Mouse (Mus musculus) retina, postnatal 1 day (tissue): Measurements from ENCODE around the gene Cyfip2.
A peak's percentile ranks its signal among the peaks of the same experiment; 100 is the strongest.
"Not testable (repeated sequence)": the region's sequence is repeated elsewhere in the genome, so short reads cannot be mapped to it uniquely, and the experiment has no call there.

Experiments
- DNase-seq: peaks from one replicate; pipeline ENCODE4 v3.0.0-alpha.2; 2012

The Cyfip2 gene

GRCm38 (mm10) chr11:46230184-46230583 is 82.5 kb downstream of the Cyfip2 start:
- DNase-seq: no peak

- DNase-seq: no peak
Observed at GRCm38 (mm10) chr11:46225345-46225744, 87.3 kb downstream of the Cyfip2 start.

GRCm38 (mm10) chr11:46223575-46223974 is 89.1 kb downstream of the Cyfip2 start:
- DNase-seq: no peak

GRCm38 (mm10) chr11:46220211-46220610 is 92.4 kb downstream of the Cyfip2 start:
- DNase-seq: peak; percentile 17

GRCm38 (mm10) chr11:46219380-46219779 is 93.3 kb downstream of the Cyfip2 start:
- no peak for DNase-seq

GRCm38 (mm10) chr11:46218584-46218983 is 94.1 kb downstream of the Cyfip2 start:
- peak; percentile 68 for DNase-seq

- no peak for DNase-seq
Observed at GRCm38 (mm10) chr11:46217686-46218085, 95.0 kb downstream of the Cyfip2 start.

GRCm38 (mm10) chr11:46216669-46217068 is 96.0 kb downstream of the Cyfip2 start:
- DNase-seq: peak; percentile 60

GRCm38 (mm10) chr11:46215354-46215753 is 97.3 kb downstream of the Cyfip2 start:
- DNase-seq: peak; percentile 93

- DNase-seq: no peak
Observed at GRCm38 (mm10) chr11:46214368-46215230, 98.1 kb downstream of the Cyfip2 start.

GRCm38 (mm10) chr11:46213844-46214243 is 98.8 kb downstream of the Cyfip2 start:
- no peak for DNase-seq

- no peak for DNase-seq
Observed at GRCm38 (mm10) chr11:46211858-46212257, 100.8 kb downstream of the Cyfip2 start.

- DNase-seq: peak; percentile 30
Observed at GRCm38 (mm10) chr11:46209884-46210283, 102.8 kb downstream of the Cyfip2 start.

- no peak for DNase-seq
Observed at GRCm38 (mm10) chr11:46205639-46206409, 106.8 kb downstream of the Cyfip2 start.

- DNase-seq: no peak
Observed at GRCm38 (mm10) chr11:46204841-46205240, 107.8 kb downstream of the Cyfip2 start.

GRCm38 (mm10) chr11:46202547-46202887 is 110.1 kb downstream of the Cyfip2 start:
- DNase-seq: no peak

- DNase-seq: no peak
Observed at GRCm38 (mm10) chr11:46201636-46202546, 110.8 kb downstream of the Cyfip2 start.

- DNase-seq: no peak
Observed at GRCm38 (mm10) chr11:46200664-46201063, 112.0 kb downstream of the Cyfip2 start.

- DNase-seq: no peak
Observed at GRCm38 (mm10) chr11:46194175-46194574, 118.5 kb downstream of the Cyfip2 start.

- no peak for DNase-seq
Observed at GRCm38 (mm10) chr11:46188283-46188682, 124.4 kb downstream of the Cyfip2 start.

GRCm38 (mm10) chr11:46185486-46185885 is 127.2 kb downstream of the Cyfip2 start:
- no peak for DNase-seq

GRCm38 (mm10) chr11:46184946-46185345 is 127.7 kb downstream of the Cyfip2 start:
- no peak for DNase-seq

GRCm38 (mm10) chr11:46182031-46182430 is 130.6 kb downstream of the Cyfip2 start:
- not testable (repeated sequence) for DNase-seq
